Mouse (Mus musculus) liver, adult 2 months (tissue): Measurements from ENCODE around the gene Trp53.

Experiments
- CTCF ChIP-seq: fragments of 200-500 bp; IDR thresholded peaks from 2 replicates; pipeline ENCODE4 v1.5.1; 2011; ENCODE audit warnings: low read depth, low read length, control low read depth
- POLR2A ChIP-seq: fragments of 200-500 bp; IDR thresholded peaks from 2 replicates; pipeline ENCODE4 v1.6.1; 2011; ENCODE audit warnings: low read length, control low read depth; ENCODE audit not compliant: insufficient read depth; ENCODE audit errors: extremely low read depth

- TF ChIP-seq CTCF (peak; percentile 39), POLR2A (no peak)
Measured at GRCm38 (mm10) chr11:69629802-69630201, 49.6 kb downstream of the Trp53 start.
